Comparison of ENCODE assay signal across 8 mouse cellular contexts in the genomic region with DNA sequence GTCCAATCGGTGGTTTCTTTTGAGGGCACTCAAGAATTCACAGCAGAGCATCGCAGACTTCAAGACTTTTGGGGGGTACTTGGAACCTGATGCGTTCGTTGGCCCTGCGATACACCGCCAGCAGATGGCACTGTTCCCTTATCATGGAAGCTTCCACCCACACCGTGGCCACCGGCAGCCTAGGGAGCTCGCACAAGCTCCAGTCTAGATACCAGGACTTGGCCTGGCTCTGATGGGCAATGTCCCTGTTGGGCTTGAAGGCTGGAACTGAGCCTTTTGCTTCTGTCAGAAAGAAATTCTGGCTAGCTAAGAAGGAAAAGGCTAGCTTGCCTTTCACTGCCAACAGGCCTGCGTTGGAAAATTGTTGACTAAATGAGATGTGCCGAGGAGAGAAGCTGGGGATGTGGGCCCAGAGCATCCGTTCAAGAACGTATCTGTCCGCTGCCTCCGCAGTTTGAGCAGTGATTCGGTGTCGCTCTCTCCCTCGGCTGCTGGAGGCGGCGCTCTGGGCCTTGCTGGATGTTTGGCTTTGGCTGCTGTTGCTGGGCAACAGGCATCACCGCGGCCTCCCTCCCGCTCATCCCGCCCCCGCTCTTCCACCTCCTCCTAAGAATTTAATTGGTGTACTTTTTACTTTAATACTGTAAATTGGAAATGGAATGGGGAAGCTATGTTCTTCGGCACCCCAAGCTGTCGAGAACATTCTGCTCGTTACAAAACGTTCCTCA. TPM values are rescaled to one million over a fixed set of nuclear protein-coding genes. Genes with fewer than 3 reads are reported as not detected.
DNase-seq lines count a peak whose midpoint lies in the region; ATAC-seq and TF ChIP-seq lines count a peak whose summit lies in the region.

Gene Gm9837 (minus strand): TSS at position 512 of the 728 bp plus-strand sequence.

- no peak within 1 kb of the TSS; the same call in 1 of the 2 replicates for H3K9ac ChIP-seq in embryonic facial prominence, embryonic 14.5 days (ENCODE audit: low read depth, low read length)
- no peak within 1 kb of the TSS for H3K9ac ChIP-seq in limb, embryonic 14.5 days (ENCODE audit: low read depth, low read length, severe bottlenecking)
- H3K9ac ChIP-seq in midbrain, postnatal 0 days (replicated peaks; ENCODE audit: low read length, poor library complexity, severe bottlenecking) = 0 out of 2 replicates have a peak within 1 kb of the TSS, but pooled peaks have one; percentile 36

- peak; percentile 87 for ATAC-seq in embryonic facial prominence, embryonic 14.5 days (ENCODE audit: low read depth)
- ATAC-seq in limb, embryonic 14.5 days (ENCODE audit: low FRiP score, low read depth) = peak; percentile 79
- ATAC-seq in midbrain, postnatal 0 days (ENCODE audit: low FRiP score) = peak; percentile 80

- WGBS in bone marrow, adult 2 months = 7% methylated on average over 29 of the region's 29 CpGs
- WGBS in embryonic facial prominence, embryonic 14.5 days = 4% methylated on average over 26 of the region's 29 CpGs
- WGBS in limb, embryonic 14.5 days = 4% methylated on average over 28 of the region's 29 CpGs
- WGBS in midbrain, postnatal 0 days = 2% methylated on average over 29 of the region's 29 CpGs

- no peaks in the 10 kb centered on the region for H3K4me1 ChIP-seq in bone marrow, adult 2 months (ENCODE audit: control insufficient read depth, insufficient read depth, low read length)
- H3K4me1 ChIP-seq in embryonic facial prominence, embryonic 14.5 days (ENCODE audit: control insufficient read depth, insufficient read depth, low read length) = peaks cover 21% of the 10 kb centered on the region
- peaks cover 15% of the 10 kb centered on the region; the same call in 1 of the 2 replicates for H3K4me1 ChIP-seq in limb, embryonic 14.5 days (ENCODE audit: control insufficient read depth, insufficient read depth, low read length)
- H3K4me1 ChIP-seq in midbrain, postnatal 0 days (ENCODE audit: insufficient read depth, low read length) = no peaks in the 10 kb centered on the region

- no peak for TF ChIP-seq POLR2A in bone marrow, adult 2 months (IDR thresholded peaks at IDR 0.05; ENCODE audit: borderline replicate concordance, control insufficient read depth, low read depth, low read length)
- no peak for TF ChIP-seq POLR2A in limb, embryonic 14.5 days (IDR thresholded peaks at IDR 0.05; ENCODE audit: borderline replicate concordance, extremely low read depth, insufficient read depth, insufficient read length)

- H3K4me3 ChIP-seq in bone marrow, adult 2 months (replicated peaks; ENCODE audit: control insufficient read depth, low read depth, low read length) = no peak within 1 kb of the TSS
- peak within 1 kb of the TSS; percentile 24 for H3K4me3 ChIP-seq in embryonic facial prominence, embryonic 14.5 days (ENCODE audit: low read depth, low read length)
- H3K4me3 ChIP-seq in limb, embryonic 14.5 days (replicated peaks; ENCODE audit: low read length) = peak within 1 kb of the TSS; percentile 14
- H3K4me3 ChIP-seq in midbrain, postnatal 0 days (ENCODE audit: low read depth, low read length) = peak within 1 kb of the TSS; percentile 19; the same call in 1 of the 2 replicates

- no peaks in the 10 kb centered on the region for H3K9me3 ChIP-seq in embryonic facial prominence, embryonic 14.5 days (ENCODE audit: control insufficient read depth, low read length)
- no peaks in the 10 kb centered on the region for H3K9me3 ChIP-seq in limb, embryonic 14.5 days (ENCODE audit: control insufficient read depth, low read length)
- no peaks in the 10 kb centered on the region for H3K9me3 ChIP-seq in midbrain, postnatal 0 days (ENCODE audit: low read length)

- peaks cover 52% of the 10 kb centered on the region for H3K27me3 ChIP-seq in embryonic facial prominence, embryonic 14.5 days (replicated peaks; ENCODE audit: control insufficient read depth, insufficient read depth, low read length)
- H3K27me3 ChIP-seq in limb, embryonic 14.5 days (ENCODE audit: control insufficient read depth, insufficient read depth, low read length) = peaks cover 29% of the 10 kb centered on the region
- H3K27me3 ChIP-seq in midbrain, postnatal 0 days (ENCODE audit: insufficient read depth, low read length) = peaks cover 15% of the 10 kb centered on the region

- TF ChIP-seq CTCF in bone marrow, adult 2 months (IDR thresholded peaks at IDR 0.05; ENCODE audit: control insufficient read depth, insufficient read depth, low read length) = peak; percentile 98
- peak; percentile 93 for TF ChIP-seq CTCF in midbrain, postnatal 0 days (IDR thresholded peaks at IDR 0.05)

- H3K27ac ChIP-seq in bone marrow, adult 2 months (ENCODE audit: control insufficient read depth, insufficient read depth, low read depth, low read length, poor library complexity) = no peak within 1 kb of the TSS
- peak within 1 kb of the TSS; percentile 72 for H3K27ac ChIP-seq in embryonic facial prominence, embryonic 14.5 days (replicated peaks; ENCODE audit: low read depth, low read length)
- no peak within 1 kb of the TSS for H3K27ac ChIP-seq in limb, embryonic 14.5 days (replicated peaks; ENCODE audit: low read depth, low read length)
- H3K27ac ChIP-seq in midbrain, postnatal 0 days (ENCODE audit: low read depth, low read length) = peak within 1 kb of the TSS; percentile 47

- peak within 1 kb of the TSS; percentile 57 for H3K4me2 ChIP-seq in embryonic facial prominence, embryonic 14.5 days (ENCODE audit: low read depth, low read length)
- H3K4me2 ChIP-seq in limb, embryonic 14.5 days (replicated peaks; ENCODE audit: low read depth, low read length, severe bottlenecking) = peak within 1 kb of the TSS; percentile 40
- H3K4me2 ChIP-seq in midbrain, postnatal 0 days (ENCODE audit: low read depth, low read length, poor library complexity, severe bottlenecking) = peak within 1 kb of the TSS; percentile 45

- no peaks in the 10 kb centered on the region for H3K36me3 ChIP-seq in embryonic facial prominence, embryonic 14.5 days (ENCODE audit: control insufficient read depth, insufficient read depth, low read length)
- no peaks in the 10 kb centered on the region for H3K36me3 ChIP-seq in limb, embryonic 14.5 days (ENCODE audit: control insufficient read depth, insufficient read depth, low read length)
- H3K36me3 ChIP-seq in midbrain, postnatal 0 days (ENCODE audit: insufficient read depth, low read length) = no peaks in the 10 kb centered on the region

- DNase-seq in 416B (ENCODE audit: low read depth) = peak; percentile 82
- DNase-seq in embryonic facial prominence, embryonic 14.5 days (ENCODE audit: low spot score) = peak; percentile 93
- peak; percentile 84 to 90 for DNase-seq in heart, adult 9 months (ENCODE audit: low spot score in 2 of 2)
- peak; percentile 88 for DNase-seq in kidney, adult 9 months
- DNase-seq in limb, embryonic 14.5 days (ENCODE audit: low spot score) = peak; percentile 90
- DNase-seq in midbrain, postnatal 0 days (ENCODE audit: low spot score) = peak; percentile 94
- DNase-seq in spleen, postnatal 10 days (ENCODE audit: low spot score in 2 of 2) = peak; percentile 91 to 94

RNA-seq across cellular contexts. Expression of gene Gm9837, which starts in this region (rescaled TPM):
- polyA plus RNA-seq in bone marrow, adult 2 months (2011; ENCODE audit: insufficient read depth, insufficient read length, low replicate concordance, missing spikeins) = not detected in 2 replicates
- polyA plus RNA-seq in embryonic facial prominence, embryonic 14.5 days (2014; fragmentation: Nextera tagmentation; extraction: Ambion mirVana) = not detected in 2 replicates
- not detected in 2 replicates for polyA plus RNA-seq in limb, embryonic 14.5 days (2012; rRNA removed)
- polyA plus RNA-seq in limb, embryonic 14.5 days (2014; fragmentation: Nextera tagmentation; extraction: Ambion mirVana) = not detected in 2 replicates
- not detected in 2 replicates for total RNA-seq in midbrain, postnatal 0 days (2014; rRNA removed)
- not detected in 2 replicates for polyA plus RNA-seq in midbrain, postnatal 0 days (2015; fragmentation: Nextera tagmentation; extraction: Ambion mirVana)

Comparison
In these comparisons a context has a peak if more than half of its experiments do, and no peak if none do; other contexts are left out.
1. Peak in DNase-seq, ATAC-seq, H3K4me3 ChIP-seq, H3K27ac ChIP-seq and H3K4me2 ChIP-seq in embryonic facial prominence, embryonic 14.5 days; RNA of the gene not detected or under 1 TPM.
2. Peak in DNase-seq, ATAC-seq, H3K4me3 ChIP-seq and H3K4me2 ChIP-seq in limb, embryonic 14.5 days; RNA of the gene not detected or under 1 TPM.
3. Peak in DNase-seq, ATAC-seq, H3K4me3 ChIP-seq, H3K27ac ChIP-seq, H3K9ac ChIP-seq and H3K4me2 ChIP-seq in midbrain, postnatal 0 days; RNA of the gene not detected or under 1 TPM.